ENCODE assay signal across 10 mouse cellular contexts in the genomic region with DNA sequence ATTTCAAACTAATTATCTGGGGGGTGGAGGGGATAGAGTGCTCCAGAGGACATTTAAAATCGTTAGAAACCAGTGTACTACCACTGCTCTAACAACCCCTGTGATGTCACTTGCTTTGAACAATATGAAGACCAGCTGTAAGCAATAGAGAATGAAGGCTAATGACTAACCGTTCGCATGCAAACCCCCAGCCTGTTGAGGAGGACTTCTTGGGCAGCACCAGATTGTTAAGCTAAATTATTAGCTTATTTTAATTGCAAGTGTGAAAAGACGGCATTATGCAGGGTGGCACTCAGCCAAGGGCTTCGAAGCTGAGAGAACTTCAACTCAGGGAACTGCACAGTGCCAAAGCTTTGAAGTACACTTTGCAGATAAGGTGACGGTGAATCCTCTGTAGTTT.
DNase-seq lines count a peak whose midpoint lies in the region; ATAC-seq and TF ChIP-seq lines count a peak whose summit lies in the region.
"Had no signal": no experiment of that assay in that cellular context is flagged by ENCODE, and none has a peak within 500 bp of the region (broad histone marks: within the 10 kb centered on the region; RNA-seq: fewer than 3 reads in every experiment).

No protein-coding gene starts in this region.

- no peak for TF ChIP-seq POLR2A in limb, embryonic 14.5 days (IDR thresholded peaks at IDR 0.05; ENCODE audit: borderline replicate concordance, extremely low read depth, insufficient read depth, insufficient read length)

- 26% methylated on average over 6 of the region's 6 CpGs for WGBS in lung, embryonic 14.5 days
- 24% methylated on average over 6 of the region's 6 CpGs for WGBS in limb, embryonic 14.5 days

- no peak overlapping the region for H3K4me2 ChIP-seq in lung, embryonic 14.5 days
- H3K4me2 ChIP-seq in limb, embryonic 14.5 days (replicated peaks; ENCODE audit: low read depth, low read length, severe bottlenecking): no peak overlapping the region
- H3K4me2 ChIP-seq: embryonic facial prominence, embryonic 12.5 days; hindbrain, embryonic 15.5 days had no signal

- H3K4me1 ChIP-seq in lung, embryonic 14.5 days (ENCODE audit: insufficient read depth): no peaks in the 10 kb centered on the region
- H3K4me1 ChIP-seq in limb, embryonic 14.5 days (ENCODE audit: control insufficient read depth, insufficient read depth, low read length): peaks cover 11% of the 10 kb centered on the region; the same call in 1 of the 2 replicates
- H3K4me1 ChIP-seq: embryonic facial prominence, embryonic 12.5 days had no signal

- no peak overlapping the region for H3K9ac ChIP-seq in lung, embryonic 14.5 days
- no peak overlapping the region for H3K9ac ChIP-seq in limb, embryonic 14.5 days (ENCODE audit: low read depth, low read length, severe bottlenecking)
- H3K9ac ChIP-seq: embryonic facial prominence, embryonic 12.5 days; hindbrain, embryonic 15.5 days had no signal

- no peak overlapping the region for H3K27ac ChIP-seq in lung, embryonic 14.5 days (ENCODE audit: low read depth)
- no peak overlapping the region for H3K27ac ChIP-seq in limb, embryonic 14.5 days (replicated peaks; ENCODE audit: low read depth, low read length)
- H3K27ac ChIP-seq: embryonic facial prominence, embryonic 12.5 days; hindbrain, embryonic 15.5 days had no signal

- no peak for TF ChIP-seq CTCF in lung, embryonic 14.5 days (IDR thresholded peaks at IDR 0.05; ENCODE audit: low read depth)

- no peak for ATAC-seq in lung, embryonic 14.5 days (ENCODE audit: insufficient read depth)
- ATAC-seq in limb, embryonic 14.5 days (ENCODE audit: low FRiP score, low read depth): peak; percentile 50; the same call in 1 of the 2 replicates

- H3K9me3 ChIP-seq in lung, embryonic 14.5 days (ENCODE audit: low read depth, low read length): no peaks in the 10 kb centered on the region
- H3K9me3 ChIP-seq in limb, embryonic 14.5 days (ENCODE audit: control insufficient read depth, low read length): no peaks in the 10 kb centered on the region
- H3K9me3 ChIP-seq: embryonic facial prominence, embryonic 12.5 days; hindbrain, embryonic 15.5 days had no signal

- H3K27me3 ChIP-seq in lung, embryonic 14.5 days (ENCODE audit: insufficient read depth, low read length): no peaks in the 10 kb centered on the region
- no peaks in the 10 kb centered on the region for H3K27me3 ChIP-seq in limb, embryonic 14.5 days (ENCODE audit: control insufficient read depth, insufficient read depth, low read length)
- H3K27me3 ChIP-seq: embryonic facial prominence, embryonic 12.5 days; hindbrain, embryonic 15.5 days had no signal

- H3K36me3 ChIP-seq in lung, embryonic 14.5 days (ENCODE audit: insufficient read depth): no peaks in the 10 kb centered on the region
- H3K36me3 ChIP-seq in limb, embryonic 14.5 days (ENCODE audit: control insufficient read depth, insufficient read depth, low read length): no peaks in the 10 kb centered on the region
- H3K36me3 ChIP-seq: embryonic facial prominence, embryonic 12.5 days; hindbrain, embryonic 15.5 days had no signal

- DNase-seq in adrenal gland, postnatal 14 days: peak; percentile 19
- no peak for DNase-seq in adrenal gland, adult 8-10 months
- DNase-seq in lung, embryonic 14.5 days: peak; percentile 51
- no peak for DNase-seq in lung, postnatal 14 days
- DNase-seq in kidney, adult 9 months: peak; percentile 32
- peak; percentile 64 for DNase-seq in limb, embryonic 14.5 days (ENCODE audit: low spot score)
- no peak for DNase-seq in urinary bladder, postnatal 10 days (ENCODE audit: low spot score)
- no peak for DNase-seq in ovary, adult 18-20 months (ENCODE audit: low spot score)

- H3K4me3 ChIP-seq in lung, embryonic 14.5 days (ENCODE audit: low read depth, low read length): no peak overlapping the region
- H3K4me3 ChIP-seq in limb, embryonic 14.5 days (replicated peaks; ENCODE audit: low read length): no peak overlapping the region
- H3K4me3 ChIP-seq: embryonic facial prominence, embryonic 12.5 days; hindbrain, embryonic 15.5 days had no signal

Comparison
In these comparisons a context has a peak if more than half of its experiments do, and no peak if none do; other contexts are left out.
1. DNase-seq: peak in adrenal gland, postnatal 14 days (single experiment), lung, embryonic 14.5 days (single experiment), kidney, adult 9 months (single experiment) and limb, embryonic 14.5 days (single experiment); none in adrenal gland, adult 8-10 months (single experiment), lung, postnatal 14 days (single experiment), urinary bladder, postnatal 10 days (single experiment) and ovary, adult 18-20 months (single experiment).